Mouse (Mus musculus) ZHBTc4 (cell line): ENCODE results near the gene Rin1.

Source experiments
- DNase-seq: peaks from one replicate; pipeline ENCODE4 v3.0.0-alpha.2; 2011; ENCODE audit warnings: low read depth, low spot score

Rin1 gene

GRCm38 (mm10) chr19:5094746-5095417 is 44.6 kb downstream of the Rin1 start:
- DNase-seq = no peak

GRCm38 (mm10) chr19:5095887-5096474 is 45.7 kb downstream of the Rin1 start:
- no peak for DNase-seq

DNA sequence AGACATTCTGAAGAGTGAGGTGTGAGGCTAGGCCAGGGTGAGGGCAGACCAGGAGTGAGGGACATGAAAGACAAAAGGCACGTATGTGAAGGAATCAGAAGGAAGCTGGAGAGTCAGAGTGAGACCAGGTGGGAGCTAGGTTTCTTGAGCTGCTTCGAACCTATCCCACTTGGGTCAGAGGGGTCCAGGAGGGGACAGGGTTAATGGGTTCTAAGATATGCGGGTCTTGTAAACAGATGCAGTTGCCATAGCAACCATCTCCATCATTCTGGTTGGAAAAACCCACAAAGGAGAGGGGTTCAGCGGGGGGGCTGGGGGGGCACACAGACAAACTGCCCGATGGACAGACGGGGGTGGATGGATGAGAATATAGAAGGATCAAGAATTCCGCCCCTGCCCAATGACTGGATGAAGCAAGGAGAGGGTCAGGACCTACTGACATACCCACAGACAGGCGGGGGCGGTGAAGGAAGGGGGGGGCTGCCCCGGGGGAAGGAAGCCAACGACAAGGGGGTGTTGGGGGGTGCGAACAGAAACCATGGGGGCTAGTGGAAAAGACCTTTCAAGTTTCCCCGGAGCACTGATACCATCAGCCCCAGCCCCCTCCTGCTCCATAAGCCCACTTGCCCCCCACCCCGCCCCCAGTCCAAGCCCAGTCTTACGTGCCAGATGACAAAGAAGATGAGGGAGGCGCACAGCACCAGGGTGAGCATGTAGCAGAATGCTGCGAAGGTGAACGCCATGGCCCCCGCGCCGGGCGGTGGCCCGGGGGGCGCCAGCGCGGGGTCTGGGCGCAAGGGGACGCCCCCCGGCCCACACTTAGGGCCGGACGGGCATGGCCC is 47.5 kb downstream of the Rin1 start:
- no peak for DNase-seq

GRCm38 (mm10) chr19:5098363-5099143 is 48.3 kb downstream of the Rin1 start, which contains the start of gene Cnih2:
Gene Cnih2, minus strand, starts transcription at chr19:5098521.
- DNase-seq = peak; percentile 69

- DNase-seq = no peak
Observed at GRCm38 (mm10) chr19:5106074-5106473, 55.8 kb downstream of the Rin1 start.
